Mouse (Mus musculus) lung, postnatal 0 days (tissue): Measurements from ENCODE around the gene Gm11492.

Source experiments
- CTCF ChIP-seq: IDR thresholded peaks from 2 replicates; pipeline ENCODE4 v1.5.1; 2016; ENCODE audit warnings: antibody characterized with exemption, mild to moderate bottlenecking
- EP300 ChIP-seq: IDR thresholded peaks from 2 replicates; pipeline ENCODE4 v1.6.1; 2016; ENCODE audit warnings: antibody characterized with exemption, mild to moderate bottlenecking, control low read depth

DNA sequence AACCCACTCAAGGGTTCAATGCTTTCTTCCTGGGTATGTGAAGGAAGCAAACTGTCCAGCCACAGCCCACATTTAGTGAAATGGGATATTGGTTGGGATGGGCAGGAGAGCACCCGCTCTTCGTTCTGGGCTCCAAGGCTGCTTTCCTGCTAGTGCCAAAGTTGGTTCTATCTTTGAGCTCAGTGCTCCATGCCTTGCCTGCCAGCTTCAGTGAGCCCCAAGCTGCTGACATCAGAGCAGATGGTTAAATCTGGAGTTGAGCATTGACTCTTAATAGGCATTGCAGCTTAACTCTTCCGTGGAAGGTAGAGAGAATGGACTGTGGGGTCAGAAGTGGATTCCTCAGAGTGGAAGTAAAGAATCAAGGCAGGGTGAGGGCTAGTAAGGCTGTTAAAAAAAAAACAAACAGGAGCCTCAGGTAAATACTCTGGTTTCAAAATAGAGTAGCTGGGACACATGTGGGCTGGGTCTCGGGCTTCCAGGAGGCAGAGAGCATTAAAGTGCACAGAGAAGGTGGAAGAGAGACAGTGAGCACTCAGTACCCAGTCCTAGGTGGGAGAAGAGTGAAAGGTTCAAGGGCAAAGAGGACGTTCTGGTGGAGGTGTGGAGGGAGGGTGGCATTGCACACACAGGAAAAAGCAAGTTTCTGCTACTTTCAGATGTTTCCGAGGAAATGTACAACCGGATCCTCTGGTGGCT lies 2.0 kb downstream of the Gm11492 start, which contains the start of gene Sept4:
- no peak for TF ChIP-seq CTCF
- no peak for TF ChIP-seq EP300
